Mouse (Mus musculus): Measurements from ENCODE around the gene Aoah. TPM values are rescaled to one million over a fixed set of nuclear protein-coding genes. Genes with fewer than 3 reads are reported as not detected.

Aoah gene
- polyA plus RNA-seq, 1 experiment, result 0.53 TPM

DNA sequence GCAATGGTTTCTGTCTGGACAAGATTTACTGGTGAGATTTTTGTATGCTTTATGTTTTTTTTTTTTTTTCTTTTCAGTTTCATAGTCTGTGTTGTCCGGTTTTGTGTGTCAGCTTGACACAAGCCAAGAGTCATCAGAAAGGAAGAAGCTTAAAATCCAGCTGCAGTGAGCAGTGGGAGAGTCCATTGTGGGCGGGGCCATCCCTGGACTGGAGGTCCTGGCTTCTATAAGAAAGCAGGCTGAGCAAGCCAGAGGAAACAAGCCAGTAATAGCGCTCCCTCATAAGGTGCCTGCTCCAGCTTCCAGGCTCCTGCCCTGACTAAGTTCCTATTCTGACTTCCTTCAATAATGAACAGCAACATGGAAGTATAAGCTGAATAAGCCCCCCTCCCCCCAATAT is 6.7 kb downstream of the Aoah start:
- Histone ChIP-seq H3K4me3 (replicated peaks; ENCODE audit: extremely low read depth, low read depth, low read length) (no peak overlapping the region), H3K4me1 (ENCODE audit: control insufficient read depth, insufficient read depth, low read length) (no peaks in the 10 kb centered on the region)
- WGBS, result 59% methylated on average over 3 of the region's 3 CpGs
- DNase-seq, result no peak
- no peak for TF ChIP-seq POLR2A (IDR thresholded peaks at IDR 0.05; ENCODE audit: borderline replicate concordance, extremely low read depth, low read depth, low read length)
- no peak for TF ChIP-seq CTCF (IDR thresholded peaks at IDR 0.05; ENCODE audit: insufficient read depth, low read length)

DNA sequence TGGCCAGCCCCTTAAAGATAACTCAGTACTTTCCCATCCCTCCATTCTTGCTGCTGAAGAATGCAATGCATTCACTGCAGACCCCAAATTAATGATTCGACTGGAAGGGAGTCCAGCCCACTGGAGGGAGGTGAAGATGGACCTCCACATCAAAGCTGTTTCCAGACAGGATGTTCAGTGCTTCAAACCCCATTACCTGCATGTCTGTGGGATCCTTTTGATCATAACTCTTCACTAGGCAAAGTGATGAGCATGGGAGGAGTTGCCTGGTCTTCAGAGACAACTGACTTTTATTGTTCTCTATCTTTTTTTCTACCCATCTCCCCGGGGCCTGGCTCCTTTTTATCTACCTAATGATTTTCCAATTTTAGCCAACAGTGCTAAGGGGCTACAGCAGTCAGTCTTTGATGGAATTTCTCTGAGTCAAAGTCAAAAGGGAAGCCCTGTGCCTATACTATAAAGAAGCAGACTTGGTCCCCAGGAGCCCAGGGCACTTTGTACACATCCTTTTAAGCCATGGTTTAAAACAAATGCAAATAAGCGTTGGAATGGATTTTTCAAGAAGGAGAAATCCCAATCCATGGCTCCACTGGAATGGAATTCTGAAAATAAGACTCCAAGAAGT is 18.0 kb downstream of the Aoah start:
- WGBS, result 68% methylated on average over 3 of the region's 3 CpGs
- H3K4me3 ChIP-seq (replicated peaks; ENCODE audit: extremely low read depth, low read depth, low read length), result no peak overlapping the region
- no peak for DNase-seq
- H3K4me1 ChIP-seq (ENCODE audit: control insufficient read depth, insufficient read depth, low read length), result no peaks in the 10 kb centered on the region
- TF ChIP-seq POLR2A (IDR thresholded peaks at IDR 0.05; ENCODE audit: borderline replicate concordance, extremely low read depth, low read depth, low read length) (no peak), CTCF (IDR thresholded peaks at IDR 0.05; ENCODE audit: insufficient read depth, low read length) (no peak)

DNA sequence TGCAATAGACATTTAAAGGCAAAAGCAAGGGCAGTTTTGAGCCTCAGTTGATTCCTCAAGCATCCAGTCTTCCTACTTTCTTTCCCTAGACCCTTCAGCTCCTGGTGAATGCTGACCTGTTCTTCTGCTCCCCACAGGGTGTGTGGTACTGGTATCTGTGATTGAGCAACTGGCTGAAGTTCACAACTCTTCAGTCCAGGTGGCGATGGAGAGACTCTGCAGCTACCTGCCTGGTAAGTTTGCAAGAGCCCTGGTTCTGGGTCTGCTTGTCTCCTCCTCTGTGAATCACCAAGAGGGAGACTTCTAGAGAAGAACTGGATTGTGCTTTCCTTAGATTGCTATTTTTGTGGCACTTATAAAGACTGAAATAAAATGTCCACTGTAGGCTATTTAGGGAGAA is 22.5 kb downstream of the Aoah start:
- DNase-seq, result no peak
- TF ChIP-seq POLR2A (IDR thresholded peaks at IDR 0.05; ENCODE audit: borderline replicate concordance, extremely low read depth, low read depth, low read length) (no peak), CTCF (IDR thresholded peaks at IDR 0.05; ENCODE audit: insufficient read depth, low read length) (peak; percentile 19; the same call in 1 of the 2 replicates)
- Histone ChIP-seq H3K4me1 (ENCODE audit: control insufficient read depth, insufficient read depth, low read length) (no peaks in the 10 kb centered on the region), H3K4me3 (replicated peaks; ENCODE audit: extremely low read depth, low read depth, low read length) (no peak overlapping the region)
- WGBS, result 56% methylated on average over 1 of the region's 1 CpGs

DNA sequence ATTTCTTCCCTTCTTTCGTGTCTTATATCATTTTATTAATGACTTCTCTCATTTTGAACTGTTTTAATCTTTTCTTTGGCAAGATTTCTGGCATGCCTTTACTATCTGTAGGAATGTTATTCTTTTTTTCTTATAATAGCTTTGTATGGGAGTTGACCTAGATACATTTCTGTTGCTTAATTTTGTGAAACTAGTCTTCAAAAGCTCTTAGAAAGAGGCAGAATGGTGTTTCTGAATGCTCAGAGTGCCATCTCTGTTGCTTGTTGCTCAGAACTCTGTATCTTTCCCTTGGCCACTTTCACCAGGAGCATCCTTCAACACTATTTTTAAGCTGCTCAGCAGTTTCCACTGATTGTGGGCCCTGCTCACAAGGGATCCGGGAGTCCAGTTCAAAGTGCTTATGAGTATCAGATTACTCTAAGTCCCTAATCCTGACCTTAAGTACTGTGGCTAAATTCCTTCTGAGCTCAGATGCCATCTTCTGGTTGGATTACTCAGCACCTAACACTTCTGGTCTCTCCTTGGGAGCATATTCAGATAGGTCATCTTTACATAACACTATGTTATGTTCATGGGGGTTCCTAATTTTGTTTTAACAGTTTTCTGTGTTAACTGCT is 26.9 kb downstream of the Aoah start:
- H3K4me1 ChIP-seq (ENCODE audit: control insufficient read depth, insufficient read depth, low read length), result no peaks in the 10 kb centered on the region
- TF ChIP-seq POLR2A (IDR thresholded peaks at IDR 0.05; ENCODE audit: borderline replicate concordance, extremely low read depth, low read depth, low read length) (no peak), CTCF (IDR thresholded peaks at IDR 0.05; ENCODE audit: insufficient read depth, low read length) (no peak)
- H3K4me3 ChIP-seq (replicated peaks; ENCODE audit: extremely low read depth, low read depth, low read length), result no peak overlapping the region
- 51% methylated on average over 2 of the region's 2 CpGs for WGBS
- no peak for DNase-seq

DNA sequence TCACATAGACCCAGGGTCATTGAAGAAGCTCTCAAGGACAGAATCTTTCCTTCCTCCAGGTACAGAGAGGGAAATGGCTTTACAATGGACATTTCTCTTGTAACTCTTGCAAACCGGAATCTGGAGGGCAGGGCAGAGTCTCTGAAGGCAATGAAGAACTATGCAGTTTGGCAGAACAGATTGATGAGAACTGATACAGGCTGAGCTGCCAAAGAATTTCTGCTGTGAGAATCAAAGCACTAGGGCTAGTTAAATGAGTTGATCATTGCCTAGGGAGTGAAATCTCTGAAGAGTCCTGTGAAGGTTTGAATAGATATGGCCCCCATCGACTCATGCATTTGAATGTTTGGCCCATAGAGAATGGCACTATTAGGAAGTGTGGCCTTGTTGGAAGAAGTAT is 34.8 kb downstream of the Aoah start:
- no peak for DNase-seq
- 74% methylated on average over 2 of the region's 2 CpGs for WGBS
- Histone ChIP-seq H3K4me3 (replicated peaks; ENCODE audit: extremely low read depth, low read depth, low read length) (no peak overlapping the region), H3K4me1 (ENCODE audit: control insufficient read depth, insufficient read depth, low read length) (no peaks in the 10 kb centered on the region)
- TF ChIP-seq POLR2A (IDR thresholded peaks at IDR 0.05; ENCODE audit: borderline replicate concordance, extremely low read depth, low read depth, low read length) (no peak), CTCF (IDR thresholded peaks at IDR 0.05; ENCODE audit: insufficient read depth, low read length) (no peak)

DNA sequence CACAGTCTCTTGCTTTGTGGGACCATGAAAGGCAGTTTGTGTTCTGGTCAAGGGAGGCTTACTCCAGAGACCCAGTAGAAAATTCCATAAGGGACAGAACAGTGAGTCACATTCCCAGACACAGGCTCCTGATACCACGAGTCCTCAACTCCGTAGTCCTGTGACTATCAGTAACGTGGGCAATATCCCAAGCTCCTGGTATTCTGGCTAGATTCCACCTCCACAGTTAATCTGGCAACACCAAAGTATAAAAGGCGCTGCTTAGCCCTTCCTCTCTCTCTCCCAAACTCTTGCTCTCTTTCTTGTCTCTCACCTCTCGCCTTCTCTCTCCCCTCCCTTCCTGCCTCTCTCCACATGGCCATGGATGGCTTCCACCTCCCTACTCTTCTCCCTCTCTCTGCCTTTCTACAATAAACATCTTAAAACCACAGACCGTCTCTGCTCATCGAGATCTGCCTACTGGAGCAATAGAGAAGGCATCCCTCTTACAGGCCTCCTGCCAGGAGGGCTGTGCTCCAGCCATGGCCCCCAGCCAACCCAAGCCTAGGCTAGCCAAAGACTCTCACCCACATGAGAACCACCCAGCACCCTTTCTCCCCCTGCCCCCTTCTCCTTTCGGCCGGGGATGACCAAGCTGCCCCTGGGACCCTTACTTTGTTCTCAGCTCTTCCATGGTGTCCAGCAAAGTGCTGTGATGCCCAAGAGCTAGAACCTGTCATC is 35.4 kb downstream of the Aoah start:
- WGBS, result 71% methylated on average over 9 of the region's 9 CpGs

DNA sequence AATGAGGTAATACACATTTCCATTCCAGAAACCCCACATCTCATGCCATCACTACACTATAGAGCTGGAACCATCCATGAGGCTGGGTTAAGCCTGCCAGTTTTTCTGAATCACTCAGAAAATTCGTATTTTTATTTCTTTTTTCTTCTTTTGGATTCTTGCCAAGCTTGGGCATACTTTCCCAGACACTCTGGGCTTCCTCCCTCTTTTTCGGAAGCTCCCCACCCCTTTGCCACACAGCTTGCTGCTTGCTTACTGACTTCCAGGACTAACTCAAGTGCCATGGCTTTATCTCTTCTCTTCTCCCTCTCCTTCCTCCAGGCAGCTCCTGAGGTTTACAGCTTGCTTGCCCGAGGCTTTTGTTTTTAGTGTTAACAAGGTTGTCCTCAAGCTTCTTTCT is 62.0 kb downstream of the Aoah start:
- no peak for TF ChIP-seq POLR2A (IDR thresholded peaks at IDR 0.05; ENCODE audit: borderline replicate concordance, extremely low read depth, low read depth, low read length)
- TF ChIP-seq CTCF (IDR thresholded peaks at IDR 0.05; ENCODE audit: insufficient read depth, low read length), result no peak
- no peak for DNase-seq
- 35% methylated on average over 3 of the region's 3 CpGs for WGBS
- no peak overlapping the region for H3K4me3 ChIP-seq (replicated peaks; ENCODE audit: extremely low read depth, low read depth, low read length)
- H3K4me1 ChIP-seq (ENCODE audit: control insufficient read depth, insufficient read depth, low read length), result no peaks in the 10 kb centered on the region

More for the DNA sequence above, 35.4 kb downstream of the Aoah start:
- no peak overlapping the region for H3K4me3 ChIP-seq (replicated peaks; ENCODE audit: extremely low read depth, low read depth, low read length)
- no peak for DNase-seq
- TF ChIP-seq CTCF (IDR thresholded peaks at IDR 0.05; ENCODE audit: insufficient read depth, low read length) (no peak), POLR2A (IDR thresholded peaks at IDR 0.05; ENCODE audit: borderline replicate concordance, extremely low read depth, low read depth, low read length) (no peak)
- no peaks in the 10 kb centered on the region for H3K4me1 ChIP-seq (ENCODE audit: control insufficient read depth, insufficient read depth, low read length)

DNA sequence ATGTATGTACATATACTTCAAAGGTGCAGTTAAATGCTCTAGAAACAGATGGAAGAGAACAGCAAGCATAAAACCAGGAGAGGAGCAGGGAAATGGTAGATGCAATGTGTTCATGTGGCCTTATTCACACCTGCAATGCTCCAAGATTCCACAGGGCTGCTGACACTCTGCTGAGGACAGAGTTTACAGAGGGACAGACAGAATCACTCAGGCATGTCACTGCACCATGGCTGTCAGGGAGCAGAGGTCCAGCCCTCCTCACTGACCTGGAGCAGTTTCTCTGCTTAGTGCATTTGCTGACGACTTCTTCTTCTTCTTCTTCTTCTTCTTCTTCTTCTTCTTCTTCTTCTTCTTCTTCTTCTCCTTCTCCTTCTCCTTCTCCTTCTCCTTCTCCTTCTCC is 105.5 kb downstream of the Aoah start:
- DNase-seq, result no peak
- no peak overlapping the region for H3K4me3 ChIP-seq (replicated peaks; ENCODE audit: extremely low read depth, low read depth, low read length)
- H3K4me1 ChIP-seq (ENCODE audit: control insufficient read depth, insufficient read depth, low read length), result peaks cover 2% of the 10 kb centered on the region; the same call in 1 of the 2 replicates
- TF ChIP-seq CTCF (IDR thresholded peaks at IDR 0.05; ENCODE audit: insufficient read depth, low read length), result no peak
- TF ChIP-seq POLR2A (IDR thresholded peaks at IDR 0.05; ENCODE audit: borderline replicate concordance, extremely low read depth, low read depth, low read length), result no peak
- WGBS, result 43% methylated on average over 1 of the region's 1 CpGs

DNA sequence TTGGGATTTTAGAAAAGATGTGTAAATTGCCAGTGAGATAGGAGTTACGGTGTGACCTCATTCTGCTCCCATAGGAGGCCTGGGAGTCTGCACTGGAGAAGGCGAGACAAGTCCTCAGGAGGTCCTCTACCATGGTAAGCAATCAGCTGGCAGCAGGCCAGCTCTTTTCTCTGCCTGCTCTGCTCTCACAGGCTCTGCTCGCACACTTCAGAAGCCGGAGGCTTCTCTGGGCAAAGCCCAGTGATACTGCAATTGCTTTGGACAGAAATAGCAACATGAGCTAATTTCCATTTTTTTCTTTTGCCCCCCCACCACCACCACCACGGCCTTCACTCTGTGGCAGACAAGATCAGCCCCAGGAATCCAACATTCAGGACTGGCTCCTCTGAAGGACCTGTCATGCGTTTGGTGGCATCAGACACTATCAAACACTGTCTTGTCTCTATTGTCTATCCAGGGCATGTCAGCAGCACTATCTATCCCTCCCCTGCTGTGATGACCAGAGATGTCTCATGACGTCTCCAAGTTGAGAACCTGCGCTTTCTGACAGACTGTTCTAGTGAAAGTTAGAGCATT is 106.6 kb downstream of the Aoah start:
- no peak for TF ChIP-seq POLR2A (IDR thresholded peaks at IDR 0.05; ENCODE audit: borderline replicate concordance, extremely low read depth, low read depth, low read length)
- no peak for TF ChIP-seq CTCF (IDR thresholded peaks at IDR 0.05; ENCODE audit: insufficient read depth, low read length)
- peak; percentile 37 for DNase-seq
- H3K4me1 ChIP-seq (ENCODE audit: control insufficient read depth, insufficient read depth, low read length), result peaks cover 2% of the 10 kb centered on the region
- WGBS, result 36% methylated on average over 8 of the region's 8 CpGs
- no peak overlapping the region for H3K4me3 ChIP-seq (replicated peaks; ENCODE audit: extremely low read depth, low read depth, low read length)
